Mouse (Mus musculus): ENCODE measurements around the gene Gm4302. TPM values are rescaled to one million over a fixed set of nuclear protein-coding genes. Genes with fewer than 3 reads are reported as not detected.
"Not testable (repeated sequence)": the region's sequence is repeated elsewhere in the genome, so short reads cannot be mapped to it uniquely, and the experiment has no call there.

The Gm4302 gene
- not detected for total RNA-seq (2021)
- long read RNA-seq, experiment 1, result 0 reads
- long read RNA-seq, experiment 2, result 0 reads

- DNase-seq (ENCODE audit: low spot score), result not testable (repeated sequence)
Measured at GRCm38 (mm10) chr10:100340536-100340935, at the start of gene Gm4302. Gene Gm4302 (plus strand): TSS chr10:100340836.

GRCm38 (mm10) chr10:100296105-100296504 is 44.5 kb upstream of the Gm4302 start:
- DNase-seq (ENCODE audit: low spot score), result no peak

GRCm38 (mm10) chr10:100300106-100300505 is 40.5 kb upstream of the Gm4302 start:
- not testable (repeated sequence) for DNase-seq (ENCODE audit: low spot score)

- not testable (repeated sequence) for DNase-seq (ENCODE audit: low spot score)
Measured at GRCm38 (mm10) chr10:100335376-100335775, 5.3 kb upstream of the Gm4302 start, which contains the start of gene Gm4301. Gene Gm4301 (plus strand): TSS chr10:100335676.

GRCm38 (mm10) chr10:100345672-100346071 is 5.0 kb downstream of the Gm4302 start, which contains the start of gene Gm4303:
Gene Gm4303 (plus strand): TSS chr10:100345972.
- not testable (repeated sequence) for DNase-seq (ENCODE audit: low spot score)

GRCm38 (mm10) chr10:100350793-100351192 is 10.2 kb downstream of the Gm4302 start, which contains the start of gene Gm4305:
Gene Gm4305 (plus strand): TSS chr10:100351093.
- DNase-seq (ENCODE audit: low spot score), result not testable (repeated sequence)

- DNase-seq (ENCODE audit: low spot score), result not testable (repeated sequence)
Measured at GRCm38 (mm10) chr10:100356841-100357240, 16.2 kb downstream of the Gm4302 start.

- DNase-seq (ENCODE audit: low spot score), result not testable (repeated sequence)
Measured at GRCm38 (mm10) chr10:100361038-100361437, 20.4 kb downstream of the Gm4302 start, which contains the start of gene Gm4307. Gene Gm4307 (plus strand): TSS chr10:100361338.

GRCm38 (mm10) chr10:100382460-100382859 is 41.8 kb downstream of the Gm4302 start, which contains the start of gene Gm4312:
Gene Gm4312 (minus strand): TSS chr10:100382560.
- DNase-seq (ENCODE audit: low spot score), result not testable (repeated sequence)

Other genes with a start within 250 kb of the Gm4302 start
- gene Gm4301, start 5.2 kb upstream of the Gm4302 start, total RNA-seq (2021), result not detected
- not detected for gene Gm4303, start 5.1 kb downstream of the Gm4302 start, total RNA-seq (2021)
- not detected for gene Gm4305, start 10.3 kb downstream of the Gm4302 start, total RNA-seq (2021)
- not detected for gene Gm4307, start 20.5 kb downstream of the Gm4302 start, total RNA-seq (2021)
- not detected for gene Gm4312, start 41.7 kb downstream of the Gm4302 start, total RNA-seq (2021)
- 10 to 100 TPM in 1 of 2 experiments, 1 to 10 TPM in 1; 9.0 to 11.3 TPM for gene Tmtc3, start 146.5 kb downstream of the Gm4302 start, total RNA-seq (2021)
- gene Cep290, start 146.7 kb downstream of the Gm4302 start, total RNA-seq (2021), result 1 to 10 TPM; 3.2 to 4.1 TPM
- gene 4930430F08Rik, start 249.6 kb downstream of the Gm4302 start, total RNA-seq (2021), result 10 to 100 TPM in 1 of 2 experiments, 1 to 10 TPM in 1; 9.9 to 10.6 TPM
- not detected for gene 1700017N19Rik, start 249.6 kb downstream of the Gm4302 start, total RNA-seq (2021)

All from gastrocnemius, adult 18-20 months (tissue).